Mouse (Mus musculus): Measurements from ENCODE around the gene Arl14ep. TPM values are rescaled to one million over a fixed set of nuclear protein-coding genes. Genes with fewer than 3 reads are reported as not detected.
"Not testable (repeated sequence)": the region's sequence is repeated elsewhere in the genome, so short reads cannot be mapped to it uniquely, and the experiment has no call there.

The Arl14ep gene
- total and polyA plus RNA-seq, 2 experiments, result 2.7 to 15.0 TPM

DNA sequence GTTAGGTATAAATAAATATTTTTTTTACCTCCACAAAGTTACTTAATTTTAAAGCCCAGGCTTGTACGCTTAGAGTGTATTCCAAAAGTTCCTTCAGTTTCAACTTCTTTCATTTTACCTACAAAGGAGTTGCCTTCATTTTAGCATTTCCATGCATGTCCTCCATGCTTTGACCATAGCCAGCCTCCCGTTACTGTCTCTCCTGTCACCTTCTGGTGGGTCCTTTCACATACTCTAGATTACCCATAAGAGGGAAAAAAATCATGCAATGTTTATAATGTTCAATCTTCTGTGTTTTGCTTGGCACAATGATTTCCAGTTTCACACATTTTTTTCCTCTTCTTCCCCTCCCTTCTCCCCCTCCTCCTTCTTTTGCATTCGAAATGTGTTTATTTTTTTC, 32.2 kb upstream of the Arl14ep start:
- 71% methylated on average over 3 of the region's 3 CpGs for WGBS
- Histone ChIP-seq H3K36me3 (ENCODE audit: control insufficient read depth, insufficient read depth, low read length) (no peaks in the 10 kb centered on the region), H3K9ac (ENCODE audit: low read depth, low read length) (no peak overlapping the region), H3K4me3 (ENCODE audit: insufficient read depth, low read depth, low read length) (no peak overlapping the region), H3K27ac (replicated peaks; ENCODE audit: insufficient read depth, low read depth, low read length) (no peak overlapping the region), H3K4me1 (ENCODE audit: control insufficient read depth, insufficient read depth, low read length) (no peaks in the 10 kb centered on the region), H3K27me3 (ENCODE audit: control insufficient read depth, insufficient read depth, low read length) (no peaks in the 10 kb centered on the region), H3K79me2 (ENCODE audit: control insufficient read depth, insufficient read depth, low read length) (no peaks in the 10 kb centered on the region)
- TF ChIP-seq POLR2A (IDR thresholded peaks at IDR 0.05; ENCODE audit: extremely low read depth, insufficient read depth, low read length) (no peak), CTCF (IDR thresholded peaks at IDR 0.05; ENCODE audit: low read depth, low read length) (no peak)
- DNase-seq (ENCODE audit: extremely low read depth, low read depth, low spot score), result no peak

DNA sequence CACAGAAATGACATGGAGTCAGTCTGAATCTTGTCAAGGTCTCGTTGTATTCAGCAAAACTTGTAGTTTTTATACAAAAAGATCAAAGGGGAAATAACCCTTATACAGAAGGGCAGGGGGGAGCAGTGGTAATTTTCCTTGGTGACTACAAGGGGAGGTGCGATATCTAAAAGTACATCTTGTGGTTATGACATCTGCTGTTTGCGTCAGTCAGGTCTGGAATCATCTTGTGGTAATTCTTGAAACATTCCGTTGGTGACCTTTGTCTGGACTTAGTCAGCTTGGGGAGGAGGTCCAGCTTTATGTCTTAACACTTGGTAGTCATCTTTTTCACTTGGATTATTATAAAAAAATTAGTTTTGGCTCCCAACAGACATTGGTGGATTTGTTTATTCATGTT, 31.7 kb upstream of the Arl14ep start:
- H3K27me3 ChIP-seq (ENCODE audit: control insufficient read depth, insufficient read depth, low read length); H3K9ac ChIP-seq (ENCODE audit: low read depth, low read length); H3K79me2 ChIP-seq (ENCODE audit: control insufficient read depth, insufficient read depth, low read length); DNase-seq (ENCODE audit: extremely low read depth, low read depth, low spot score); H3K4me3 ChIP-seq (ENCODE audit: insufficient read depth, low read depth, low read length); H3K36me3 ChIP-seq (ENCODE audit: control insufficient read depth, insufficient read depth, low read length); H3K4me1 ChIP-seq (ENCODE audit: control insufficient read depth, insufficient read depth, low read length); H3K27ac ChIP-seq (replicated peaks; ENCODE audit: insufficient read depth, low read depth, low read length): not testable (repeated sequence)
- 78% methylated on average over 4 of the region's 4 CpGs for WGBS

DNA sequence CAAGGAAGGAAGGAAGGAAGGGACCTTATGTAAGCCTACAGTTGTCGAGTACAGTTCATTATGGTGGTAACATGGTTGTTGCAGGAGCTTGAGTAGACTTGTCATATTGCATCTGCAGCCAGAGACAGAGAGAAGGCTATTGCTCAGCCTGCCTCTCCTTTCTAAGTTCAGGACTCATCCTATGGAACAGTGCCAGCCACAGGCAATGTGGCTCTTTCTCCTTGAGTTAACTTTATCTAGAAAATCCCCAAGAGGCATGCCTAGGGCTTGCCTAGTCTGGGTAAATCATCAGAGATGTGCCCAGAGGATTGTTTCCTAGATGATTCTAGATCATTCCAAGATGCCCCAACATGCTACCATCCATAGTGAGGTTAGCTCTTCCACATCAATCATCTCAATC, 17.0 kb upstream of the Arl14ep start:
- Histone ChIP-seq H3K36me3 (ENCODE audit: control insufficient read depth, insufficient read depth, low read length) (no peaks in the 10 kb centered on the region), H3K27me3 (ENCODE audit: control insufficient read depth, insufficient read depth, low read length) (no peaks in the 10 kb centered on the region), H3K79me2 (ENCODE audit: control insufficient read depth, insufficient read depth, low read length) (no peaks in the 10 kb centered on the region), H3K4me1 (ENCODE audit: control insufficient read depth, insufficient read depth, low read length) (no peaks in the 10 kb centered on the region), H3K27ac (replicated peaks; ENCODE audit: insufficient read depth, low read depth, low read length) (no peak overlapping the region), H3K4me3 (ENCODE audit: insufficient read depth, low read depth, low read length) (no peak overlapping the region), H3K9ac (ENCODE audit: low read depth, low read length) (no peak overlapping the region)
- TF ChIP-seq POLR2A (IDR thresholded peaks at IDR 0.05; ENCODE audit: extremely low read depth, insufficient read depth, low read length), result no peak
- no peak for TF ChIP-seq CTCF (IDR thresholded peaks at IDR 0.05; ENCODE audit: low read depth, low read length)
- WGBS, result 58% methylated on average over 1 of the region's 1 CpGs
- no peak for DNase-seq (ENCODE audit: extremely low read depth, low read depth, low spot score)

DNA sequence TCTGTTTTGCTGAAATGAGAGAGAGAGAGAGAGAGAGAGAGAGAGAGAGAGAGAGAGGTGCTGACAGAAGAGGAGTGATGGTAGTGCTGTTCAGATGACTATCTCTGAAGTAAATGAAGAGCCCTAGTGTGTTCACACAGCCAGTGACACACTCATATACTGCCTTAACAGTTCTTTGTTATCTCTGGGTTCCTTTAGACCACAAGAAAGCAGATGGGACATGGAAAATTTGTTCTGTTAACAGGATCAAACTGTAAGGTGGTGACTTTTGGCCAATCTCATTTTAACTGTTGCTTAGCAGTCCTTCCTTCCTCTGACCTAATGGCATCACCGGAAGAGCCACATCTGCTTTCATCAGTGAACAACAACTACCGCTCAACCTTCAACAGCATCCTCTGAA, 10.7 kb upstream of the Arl14ep start:
- H3K4me3 ChIP-seq (ENCODE audit: insufficient read depth, low read depth, low read length), result no peak overlapping the region
- 86% methylated on average over 2 of the region's 2 CpGs for WGBS
- H3K4me1 ChIP-seq (ENCODE audit: control insufficient read depth, insufficient read depth, low read length), result no peaks in the 10 kb centered on the region
- no peaks in the 10 kb centered on the region for H3K36me3 ChIP-seq (ENCODE audit: control insufficient read depth, insufficient read depth, low read length)
- no peak for DNase-seq (ENCODE audit: extremely low read depth, low read depth, low spot score)
- no peaks in the 10 kb centered on the region for H3K27me3 ChIP-seq (ENCODE audit: control insufficient read depth, insufficient read depth, low read length)
- TF ChIP-seq CTCF (IDR thresholded peaks at IDR 0.05; ENCODE audit: low read depth, low read length) (no peak), POLR2A (IDR thresholded peaks at IDR 0.05; ENCODE audit: extremely low read depth, insufficient read depth, low read length) (no peak)
- no peak overlapping the region for H3K27ac ChIP-seq (replicated peaks; ENCODE audit: insufficient read depth, low read depth, low read length)
- H3K79me2 ChIP-seq (ENCODE audit: control insufficient read depth, insufficient read depth, low read length), result no peaks in the 10 kb centered on the region
- H3K9ac ChIP-seq (ENCODE audit: low read depth, low read length), result no peak overlapping the region

DNA sequence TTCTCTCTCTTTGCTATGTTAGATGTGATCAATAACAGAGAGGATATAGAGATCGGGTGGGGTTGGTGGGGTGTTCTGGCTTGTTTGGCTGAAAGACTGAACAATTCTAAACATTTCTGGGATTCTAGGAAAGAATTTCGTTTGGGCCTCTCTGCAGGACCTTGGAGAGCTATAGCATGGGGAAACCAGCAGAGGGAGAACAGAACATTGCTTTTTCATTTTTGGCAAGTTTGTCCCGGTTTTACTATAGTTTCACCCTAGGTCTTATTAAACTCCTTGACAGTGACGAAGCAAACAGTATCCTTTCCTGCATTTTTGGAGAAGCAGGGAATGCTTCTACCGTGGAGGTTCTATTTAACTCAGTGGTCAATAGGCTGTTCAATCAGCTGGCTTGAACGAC, 8.3 kb upstream of the Arl14ep start:
- H3K4me3 ChIP-seq (ENCODE audit: insufficient read depth, low read depth, low read length), result no peak overlapping the region
- TF ChIP-seq CTCF (IDR thresholded peaks at IDR 0.05; ENCODE audit: low read depth, low read length) (no peak), POLR2A (IDR thresholded peaks at IDR 0.05; ENCODE audit: extremely low read depth, insufficient read depth, low read length) (no peak)
- H3K27me3 ChIP-seq (ENCODE audit: control insufficient read depth, insufficient read depth, low read length), result no peaks in the 10 kb centered on the region
- no peak for DNase-seq (ENCODE audit: extremely low read depth, low read depth, low spot score)
- 45% methylated on average over 6 of the region's 6 CpGs for WGBS
- H3K27ac ChIP-seq (replicated peaks; ENCODE audit: insufficient read depth, low read depth, low read length), result no peak overlapping the region
- H3K9ac ChIP-seq (ENCODE audit: low read depth, low read length), result no peak overlapping the region
- no peaks in the 10 kb centered on the region for H3K36me3 ChIP-seq (ENCODE audit: control insufficient read depth, insufficient read depth, low read length)
- no peaks in the 10 kb centered on the region for H3K79me2 ChIP-seq (ENCODE audit: control insufficient read depth, insufficient read depth, low read length)
- H3K4me1 ChIP-seq (ENCODE audit: control insufficient read depth, insufficient read depth, low read length), result no peaks in the 10 kb centered on the region

DNA sequence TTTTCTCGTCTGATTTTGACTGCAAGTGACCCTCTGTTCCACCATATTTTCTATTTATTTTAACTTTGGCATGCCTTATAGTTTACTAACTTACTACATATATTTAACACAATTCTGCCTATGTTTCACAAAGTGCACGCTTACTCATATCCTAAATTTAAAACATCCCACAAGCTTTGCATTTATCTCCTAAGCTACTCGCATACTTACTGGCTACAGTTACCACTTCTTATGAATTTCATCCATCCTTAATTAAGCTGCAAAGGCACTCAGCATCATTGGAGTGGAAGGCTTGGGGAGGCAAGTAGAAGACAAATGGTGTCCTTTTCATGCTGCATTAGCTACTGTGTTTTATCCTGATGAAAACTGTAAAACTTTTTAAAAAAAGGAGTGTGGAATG, 2.2 kb upstream of the Arl14ep start:
- Histone ChIP-seq H3K4me1 (ENCODE audit: control insufficient read depth, insufficient read depth, low read length) (peaks cover 4% of the 10 kb centered on the region), H3K9ac (ENCODE audit: low read depth, low read length) (no peak overlapping the region), H3K4me3 (ENCODE audit: insufficient read depth, low read depth, low read length) (no peak overlapping the region), H3K27me3 (ENCODE audit: control insufficient read depth, insufficient read depth, low read length) (no peaks in the 10 kb centered on the region), H3K79me2 (ENCODE audit: control insufficient read depth, insufficient read depth, low read length) (peaks cover 5% of the 10 kb centered on the region; the same call in 1 of the 2 replicates), H3K27ac (replicated peaks; ENCODE audit: insufficient read depth, low read depth, low read length) (no peak overlapping the region), H3K36me3 (ENCODE audit: control insufficient read depth, insufficient read depth, low read length) (no peaks in the 10 kb centered on the region)
- 87% methylated on average over 3 of the region's 3 CpGs for WGBS
- TF ChIP-seq POLR2A (IDR thresholded peaks at IDR 0.05; ENCODE audit: extremely low read depth, insufficient read depth, low read length) (no peak), CTCF (IDR thresholded peaks at IDR 0.05; ENCODE audit: low read depth, low read length) (no peak)
- no peak for DNase-seq (ENCODE audit: extremely low read depth, low read depth, low spot score)
